Mouse (Mus musculus): ENCODE measurements at regions not wholly inside any gene's neighbourhood (a gene's known extent, or its start where the extent isn't known, plus 50 kb on each side); places are given as distances from the start of the nearest gene placed in this dataset.
"Not testable (repeated sequence)": the region's sequence is repeated elsewhere in the genome, so short reads cannot be mapped to it uniquely, and the experiment has no call there.

GRCm38 (mm10) chr14:53992712-53993286 is 261.1 kb downstream of the Dad1 start:
- no peak for DNase-seq

- DNase-seq = no peak
Observed at GRCm38 (mm10) chr14:53991390-53991789, 262.5 kb downstream of the Dad1 start.

- DNase-seq = no peak
Observed at GRCm38 (mm10) chr14:53980771-53981170, 273.1 kb downstream of the Dad1 start.

GRCm38 (mm10) chr14:53961426-53961825 is 292.5 kb downstream of the Dad1 start:
- not testable (repeated sequence) for DNase-seq

- no peak for DNase-seq
Observed at GRCm38 (mm10) chr14:53960779-53961178, 293.1 kb downstream of the Dad1 start.

- DNase-seq = peak; percentile 66
Observed at GRCm38 (mm10) chr14:53935791-53936231, 318.1 kb downstream of the Dad1 start.

GRCm38 (mm10) chr14:53935336-53935735 is 318.6 kb downstream of the Dad1 start:
- peak; percentile 47 for DNase-seq

GRCm38 (mm10) chr14:53910871-53911270 is 343.0 kb downstream of the Dad1 start:
- no peak for DNase-seq

- no peak for DNase-seq
Observed at GRCm38 (mm10) chr14:53904578-53904977, 349.3 kb downstream of the Dad1 start.

GRCm38 (mm10) chr14:53901103-53901502 is 352.8 kb downstream of the Dad1 start:
- no peak for DNase-seq

GRCm38 (mm10) chr14:53881304-53881703 is 372.6 kb downstream of the Dad1 start:
- no peak for DNase-seq

- no peak for DNase-seq
Observed at GRCm38 (mm10) chr14:53876581-53876980, 377.3 kb downstream of the Dad1 start.

- DNase-seq = no peak
Observed at GRCm38 (mm10) chr14:53875736-53876135, 378.2 kb downstream of the Dad1 start.

GRCm38 (mm10) chr14:53847049-53847448 is 406.9 kb downstream of the Dad1 start:
- DNase-seq = no peak

GRCm38 (mm10) chr14:53845646-53846045 is 408.3 kb downstream of the Dad1 start:
- no peak for DNase-seq

GRCm38 (mm10) chr14:53832553-53832952 is 421.4 kb downstream of the Dad1 start:
- no peak for DNase-seq

GRCm38 (mm10) chr14:53831651-53832050 is 422.3 kb downstream of the Dad1 start:
- no peak for DNase-seq

GRCm38 (mm10) chr14:53830717-53831116 is 423.2 kb downstream of the Dad1 start:
- no peak for DNase-seq

- DNase-seq = no peak
Observed at GRCm38 (mm10) chr14:53826782-53827181, 427.1 kb downstream of the Dad1 start.

GRCm38 (mm10) chr14:53806231-53806630 is 447.7 kb downstream of the Dad1 start:
- DNase-seq = peak; percentile 53

GRCm38 (mm10) chr14:53803698-53804620 is 449.9 kb downstream of the Dad1 start:
- peak; percentile 16 for DNase-seq

GRCm38 (mm10) chr14:53802547-53802946 is 451.4 kb downstream of the Dad1 start:
- no peak for DNase-seq

- no peak for DNase-seq
Observed at GRCm38 (mm10) chr14:53800508-53801136, 453.3 kb downstream of the Dad1 start.

Data from adrenal gland, postnatal 25 days (tissue).